Mouse (Mus musculus) liver, adult 2 months (tissue): Measurements from ENCODE around the gene Kif14. TPM values are rescaled to one million over a fixed set of nuclear protein-coding genes. Genes with fewer than 3 reads are reported as not detected.

Source experiments
- DNase-seq: peaks from one replicate; pipeline ENCODE4 v3.0.0-alpha.2; 2011; ENCODE audit warnings: low read depth, low spot score; ENCODE audit errors: extremely low read depth
- H3K27ac ChIP-seq: fragments of 200-500 bp; replicated peaks from 2 replicates; pipeline ENCODE4 v1.5.1; 2012; ENCODE audit warnings: low read depth, mild to moderate bottlenecking, control low read depth, inconsistent platforms, low read length; ENCODE audit not compliant: insufficient read depth
- H3K27me3 ChIP-seq: fragments of 200-500 bp; 2 replicates; pipeline ENCODE4 v1.6.1; 2012; ENCODE audit warnings: mild to moderate bottlenecking, moderate library complexity, low read length, inconsistent platforms; ENCODE audit not compliant: control insufficient read depth, insufficient read depth
- H3K36me3 ChIP-seq: fragments of 200-500 bp; 2 replicates; pipeline ENCODE4 v1.6.1; 2012; ENCODE audit warnings: low read length, inconsistent platforms; ENCODE audit not compliant: control insufficient read depth, insufficient read depth
- H3K4me1 ChIP-seq: fragments of 200-500 bp; 2 replicates; pipeline ENCODE4 v1.6.1; 2011; ENCODE audit warnings: low read length; ENCODE audit not compliant: control insufficient read depth, insufficient read depth
- H3K4me3 ChIP-seq: fragments of 200-500 bp; 2 replicates; pipeline ENCODE4 v1.5.1; 2011; ENCODE audit warnings: low read depth, mild to moderate bottlenecking, control low read depth, low read length, moderate library complexity; ENCODE audit not compliant: insufficient read depth
- H3K79me2 ChIP-seq: fragments of 200-500 bp; 2 replicates; pipeline ENCODE4 v1.6.1; 2012; ENCODE audit warnings: inconsistent platforms, mild to moderate bottlenecking, low read length, moderate library complexity; ENCODE audit not compliant: control insufficient read depth, insufficient read depth
- H3K9ac ChIP-seq: fragments of 200-500 bp; 2 replicates; pipeline ENCODE4 v1.6.1; 2012; ENCODE audit warnings: low read depth, mild to moderate bottlenecking, control low read depth, inconsistent platforms, low read length
- CTCF ChIP-seq: fragments of 200-500 bp; IDR thresholded peaks from 2 replicates; pipeline ENCODE4 v1.5.1; 2011; ENCODE audit warnings: low read depth, low read length, control low read depth
- POLR2A ChIP-seq: fragments of 200-500 bp; IDR thresholded peaks from 2 replicates; pipeline ENCODE4 v1.6.1; 2011; ENCODE audit warnings: low read length, control low read depth; ENCODE audit not compliant: insufficient read depth; ENCODE audit errors: extremely low read depth
- WGBS: fragments of 180-500 bp; shearing (Covaris S2); methylation state at CpG from one replicate; pipeline ENCODE4 v1.1.7; 2018; 5-methylcytosine and 5-hydroxymethylcytosine counted together
- polyA plus RNA-seq: library from polyadenylated mRNA; depleted of rRNA; stranded (reverse); fragments of >200 nt; gene quantifications from 2 replicates; pipeline ENCODE4 v1.2.3, GENCODE M21; 2012; rRNA removed
- total RNA-seq: library from RNA; depleted of rRNA; stranded (reverse); fragments of >200 nt; gene quantifications from 2 replicates; pipeline ENCODE4 v1.2.3, GENCODE M21; 2014; rRNA removed

The Kif14 gene
- total and polyA plus RNA-seq, 2 experiments: 0.02 to 0.09 TPM

DNA sequence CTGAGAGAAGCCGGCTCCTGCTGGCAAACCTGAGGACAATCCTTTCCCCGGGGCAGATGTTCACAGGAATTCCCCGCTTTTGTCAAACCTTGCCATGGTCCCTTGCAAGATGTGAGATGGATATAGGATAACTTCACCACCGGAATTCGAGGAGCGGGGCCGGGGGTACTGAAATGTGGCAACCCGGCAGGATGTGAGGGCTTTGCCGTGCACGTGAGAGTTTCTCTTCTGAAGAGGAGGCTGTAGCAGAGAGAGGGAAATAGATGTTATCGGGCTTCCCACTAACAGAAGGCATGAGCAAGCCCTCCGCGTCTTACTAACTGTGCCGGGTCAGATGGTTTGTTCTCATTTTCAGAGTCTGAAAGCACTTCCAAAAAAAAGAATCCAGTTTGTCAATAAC lies 113.2 kb downstream of the Kif14 start:
- Histone ChIP-seq H3K4me1 (no peaks in the 10 kb centered on the region; the same call in 1 of the 2 replicates), H3K36me3 (no peaks in the 10 kb centered on the region), H3K27ac (no peak overlapping the region), H3K79me2 (no peaks in the 10 kb centered on the region), H3K4me3 (no peak overlapping the region), H3K9ac (no peak overlapping the region), H3K27me3 (no peaks in the 10 kb centered on the region)
- WGBS: 90% methylated on average over 14 of the region's 14 CpGs
- DNase-seq: no peak
- TF ChIP-seq POLR2A (no peak), CTCF (no peak)

DNA sequence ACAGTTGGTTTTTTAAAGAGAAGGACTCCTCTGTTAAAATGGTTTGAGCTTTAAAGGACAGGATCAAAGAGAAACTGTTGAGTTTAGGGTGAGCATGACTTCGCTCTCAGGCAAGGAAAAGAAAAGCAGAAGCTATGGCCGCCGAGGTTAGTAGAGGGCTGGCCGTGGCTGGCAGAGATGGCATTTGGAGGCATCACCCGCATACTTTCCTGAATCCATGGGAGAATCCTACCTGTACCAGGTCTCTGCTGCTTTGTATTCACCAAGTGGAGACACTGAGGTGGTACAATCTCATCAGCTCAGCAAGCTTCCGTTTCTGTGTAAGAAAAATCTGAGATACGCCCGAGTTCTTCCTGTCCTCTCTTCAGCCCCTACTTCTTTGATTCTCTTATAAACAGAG lies 114.1 kb downstream of the Kif14 start:
- TF ChIP-seq CTCF: no peak
- no peak for TF ChIP-seq POLR2A
- Histone ChIP-seq H3K79me2 (no peaks in the 10 kb centered on the region), H3K27ac (no peak overlapping the region), H3K4me1 (no peaks in the 10 kb centered on the region; the same call in 1 of the 2 replicates), H3K9ac (no peak overlapping the region), H3K27me3 (no peaks in the 10 kb centered on the region), H3K36me3 (no peaks in the 10 kb centered on the region), H3K4me3 (no peak overlapping the region)
- 89% methylated on average over 8 of the region's 8 CpGs for WGBS
- DNase-seq: no peak

Other genes with a start within 250 kb of the Kif14 start
- gene Inava, start 232.1 kb upstream of the Kif14 start, total RNA-seq: 0.07 TPM in 1 of 2 replicates, not detected in the other
- gene Inava, start 232.1 kb upstream of the Kif14 start, polyA plus RNA-seq: 0.07 and 0.10 TPM in 2 replicates
- gene Gpr25, start 205.5 kb upstream of the Kif14 start, total RNA-seq: not detected in 2 replicates
- 0.16 and 0.32 TPM in 2 replicates for gene Gpr25, start 205.5 kb upstream of the Kif14 start, polyA plus RNA-seq
- 8.9 and 9.1 TPM in 2 replicates for gene Camsap2, start 120.2 kb upstream of the Kif14 start, total RNA-seq
- 2.1 and 2.3 TPM in 2 replicates for gene Camsap2, start 120.2 kb upstream of the Kif14 start, polyA plus RNA-seq
- 4.2 and 6.0 TPM in 2 replicates for gene Ddx59, start 51.1 kb upstream of the Kif14 start, total RNA-seq
- gene Ddx59, start 51.1 kb upstream of the Kif14 start, polyA plus RNA-seq: 1.7 and 2.2 TPM in 2 replicates
- 19.5 and 20.4 TPM in 2 replicates for gene Zfp281, start 158.6 kb downstream of the Kif14 start, total RNA-seq
- 1.3 and 1.8 TPM in 2 replicates for gene Zfp281, start 158.6 kb downstream of the Kif14 start, polyA plus RNA-seq